Mouse (Mus musculus): Measurements from ENCODE around the gene Eftud2.

Eftud2 gene

GRCm38 (mm10) chr11:102879558-102879957, 1.2 kb downstream of the Eftud2 start:
- in situ Hi-C loops (cut with MboI), result no loop called here

DNA sequence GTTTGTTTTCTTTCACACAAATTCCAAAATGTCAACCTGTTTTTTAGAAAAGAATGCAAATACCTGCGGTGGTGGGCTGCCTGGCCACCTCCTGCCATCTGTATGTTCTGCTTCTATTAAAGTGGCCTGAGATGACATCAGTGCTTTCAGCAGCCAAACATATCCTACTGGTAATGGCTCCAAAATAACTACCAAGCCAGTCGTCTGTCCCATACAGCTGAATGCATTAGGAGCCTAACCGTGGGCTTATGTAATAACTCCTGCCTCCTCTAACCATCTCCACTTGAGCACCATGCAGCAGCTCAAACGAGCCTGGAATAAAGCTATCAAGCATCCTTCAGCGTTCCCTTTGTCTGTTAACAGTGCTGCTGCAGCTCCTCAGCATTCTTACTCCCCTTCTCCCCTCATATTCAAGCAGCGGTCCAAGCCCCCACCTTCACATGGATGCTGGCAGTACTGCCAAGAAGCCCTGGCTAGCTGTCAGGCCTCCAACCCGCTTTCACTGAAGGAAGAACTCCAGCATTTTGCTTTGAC, 5.9 kb downstream of the Eftud2 start:
- in situ Hi-C loops (cut with MboI), result no loop called here

GRCm38 (mm10) chr11:102864272-102864671, 16.5 kb downstream of the Eftud2 start:
- in situ Hi-C loops (cut with MboI), result no loop called here

DNA sequence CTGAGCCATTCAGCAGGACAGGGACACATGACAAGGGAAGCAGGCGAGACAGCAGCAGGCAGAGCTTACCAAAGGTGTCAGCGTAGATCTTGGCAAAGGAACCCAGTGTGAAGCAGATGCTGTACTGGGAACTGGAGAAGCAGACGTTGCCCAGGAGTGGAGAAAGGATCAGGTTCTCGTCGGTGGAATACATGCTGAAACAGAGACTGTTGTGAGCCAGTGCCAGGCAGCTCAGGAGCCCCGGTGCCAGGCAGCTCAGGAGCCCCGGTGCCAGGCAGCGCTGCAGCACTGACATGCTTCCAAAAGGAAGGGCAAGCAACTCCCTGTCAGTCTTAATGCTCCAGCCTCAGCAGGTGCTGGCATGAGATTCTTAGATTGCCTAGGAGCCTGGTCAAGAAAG, 20.9 kb downstream of the Eftud2 start:
- in situ Hi-C loops (cut with MboI), result no loop called here

DNA sequence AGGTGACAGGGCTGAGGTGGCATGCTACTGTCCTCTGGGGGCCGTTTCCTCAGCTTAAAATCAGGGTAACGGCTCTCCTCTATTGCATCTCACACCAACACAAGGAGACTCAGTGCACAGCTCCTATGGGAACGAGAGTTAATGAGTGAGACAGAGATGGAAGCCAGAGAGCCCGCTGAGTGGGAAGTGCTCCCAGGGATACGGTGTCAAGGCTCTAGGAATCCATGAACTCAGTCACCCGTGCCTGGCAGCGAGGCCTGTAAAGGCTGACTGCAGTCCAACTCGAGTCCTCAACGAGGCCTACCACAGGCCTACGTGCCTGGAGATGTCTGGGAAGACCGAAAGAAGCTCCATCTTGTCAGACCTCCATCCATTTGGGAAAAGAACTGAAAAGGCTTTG, 21.8 kb downstream of the Eftud2 start:
- in situ Hi-C loops (cut with MboI), result no loop called here

GRCm38 (mm10) chr11:102855941-102856340, 24.8 kb downstream of the Eftud2 start:
- in situ Hi-C loops (cut with MboI), result no loop called here

DNA sequence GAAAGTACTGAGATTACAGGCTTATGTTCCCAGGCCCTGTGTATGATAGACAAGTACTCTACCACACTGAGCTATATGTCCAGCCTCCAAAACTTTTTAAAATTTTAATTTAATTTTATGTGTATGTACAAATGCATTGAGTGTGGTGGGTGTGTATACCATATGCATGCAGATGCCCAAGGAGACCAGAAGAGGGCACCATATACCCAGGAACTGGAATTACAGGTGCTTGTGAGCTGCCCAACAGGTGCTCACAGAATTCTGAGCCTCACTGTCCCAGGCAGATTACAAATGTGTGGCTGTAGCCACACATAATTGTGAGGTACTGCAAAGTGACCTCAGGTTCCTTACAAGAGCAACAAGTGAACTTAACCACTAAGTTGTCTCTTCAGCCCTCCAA, 27.0 kb downstream of the Eftud2 start:
- in situ Hi-C loops (cut with MboI), result no loop called here

DNA sequence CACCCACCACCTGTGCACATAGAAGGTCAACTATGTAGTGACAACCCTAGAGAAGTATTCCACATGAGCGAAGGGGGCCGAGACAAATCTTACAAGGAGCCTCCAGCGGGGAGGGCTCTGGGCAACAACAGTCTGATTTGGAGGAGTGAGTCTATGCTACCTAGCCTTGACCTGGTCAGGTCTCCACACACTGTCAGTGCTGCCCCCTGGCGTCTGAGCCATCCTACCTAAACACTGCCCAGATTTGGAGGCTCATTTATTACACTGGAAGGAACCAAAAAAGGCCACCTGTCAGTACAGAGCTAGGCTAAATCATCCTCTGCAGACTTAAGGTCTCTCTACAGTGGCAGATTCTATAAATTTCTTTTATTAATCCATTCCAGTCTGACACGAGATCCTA, 28.9 kb downstream of the Eftud2 start:
- in situ Hi-C loops (cut with MboI), result no loop called here

- in situ Hi-C loops (cut with MboI), result no loop called here
These were observed 34.9 kb downstream of the Eftud2 start for GRCm38 (mm10) chr11:102845926-102846325.

DNA sequence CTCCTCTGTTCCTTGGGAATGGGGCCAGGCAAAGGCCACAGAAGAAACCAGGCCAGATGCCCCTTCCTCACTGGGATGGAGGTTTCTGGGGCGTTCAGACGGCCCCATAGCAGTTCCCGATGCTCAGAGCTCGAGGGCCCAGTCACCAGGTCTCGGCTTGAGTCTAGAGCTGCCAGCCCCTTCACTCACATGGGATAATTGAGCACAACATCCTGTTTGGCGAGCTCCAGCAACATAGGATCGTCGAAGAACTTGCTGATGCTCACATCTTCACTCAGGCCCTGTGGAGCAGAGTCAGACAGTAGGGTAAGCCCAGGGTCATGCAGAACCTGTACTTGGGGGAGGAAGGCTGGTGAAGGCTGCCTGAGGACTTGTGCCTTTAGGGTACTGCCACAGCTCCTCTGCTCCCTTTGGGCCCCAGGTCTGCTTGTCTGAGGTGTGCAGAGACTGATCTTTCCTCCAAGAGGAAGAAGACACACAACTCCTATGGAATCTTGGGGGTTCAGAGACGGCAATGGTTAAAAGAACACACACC, 42.1 kb downstream of the Eftud2 start:
- in situ Hi-C loops (cut with MboI), result no loop called here

GRCm38 (mm10) chr11:102838126-102838525, 42.7 kb downstream of the Eftud2 start:
- in situ Hi-C loops (cut with MboI), result no loop called here

- in situ Hi-C loops (cut with MboI), result no loop called here
These were observed 43.4 kb downstream of the Eftud2 start for GRCm38 (mm10) chr11:102837385-102837784.

- in situ Hi-C loops (cut with MboI), result no loop called here
These were observed 44.6 kb downstream of the Eftud2 start for GRCm38 (mm10) chr11:102836146-102836545.

- in situ Hi-C loops (cut with MboI), result no loop called here
These were observed 45.2 kb downstream of the Eftud2 start, which contains the start of gene Higd1b for GRCm38 (mm10) chr11:102835549-102835948. TSS of gene Higd1b (plus strand) at chr11:102835849.

DNA sequence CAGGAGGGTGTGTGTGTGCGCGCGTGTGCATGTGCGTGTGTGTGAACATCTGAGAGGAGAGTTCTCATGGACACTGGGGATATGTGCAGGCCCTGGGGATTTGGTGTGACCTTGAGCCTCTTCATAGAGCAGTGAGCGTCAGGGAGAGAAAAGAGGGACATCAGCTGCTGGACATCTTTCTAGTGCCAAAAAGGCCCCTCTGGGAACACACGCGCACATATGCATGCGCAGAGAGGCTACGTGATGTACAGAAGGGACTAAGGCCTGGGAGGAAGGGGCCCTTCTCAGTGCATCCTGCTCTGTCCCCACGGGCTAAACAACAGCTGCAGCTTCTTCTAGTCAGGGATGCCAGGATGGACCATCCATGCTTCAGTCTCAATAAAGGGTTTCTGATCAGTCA, 46.6 kb downstream of the Eftud2 start:
- in situ Hi-C loops (cut with MboI), result no loop called here

DNA sequence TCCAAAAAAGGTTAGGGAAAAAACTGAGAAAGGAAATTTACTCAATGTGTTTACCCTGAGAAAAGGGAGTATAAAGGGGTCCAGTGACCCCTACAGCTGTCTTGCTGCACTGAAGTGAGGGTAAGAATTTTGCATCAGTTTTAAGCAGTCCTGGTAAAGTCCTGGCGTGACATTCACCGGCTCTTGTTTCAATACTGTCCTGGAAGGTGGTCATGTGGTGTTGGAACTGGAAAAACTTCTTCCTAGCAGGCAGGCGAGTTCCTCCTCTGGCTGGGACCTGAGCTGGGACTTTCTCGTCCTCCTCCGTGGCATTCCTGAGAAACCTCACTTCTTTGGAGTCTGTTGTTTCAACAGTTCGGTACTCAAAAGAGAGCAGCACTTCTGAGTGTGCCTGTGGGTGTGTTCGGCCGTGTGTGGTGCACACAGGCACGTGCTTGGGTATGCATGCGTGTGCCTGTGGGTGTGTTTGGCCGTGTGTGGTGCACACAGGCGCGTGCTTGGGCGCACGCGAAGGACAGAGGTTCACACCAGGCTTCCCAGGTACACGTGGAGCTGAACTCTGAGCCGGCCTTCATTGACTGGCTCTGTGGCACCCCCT, 48.0 kb downstream of the Eftud2 start:
- in situ Hi-C loops (cut with MboI), result no loop called here

GRCm38 (mm10) chr11:102830276-102830675, 50.5 kb downstream of the Eftud2 start:
- in situ Hi-C loops (cut with MboI), result no loop called here

GRCm38 (mm10) chr11:102827097-102827496, 53.7 kb downstream of the Eftud2 start:
- in situ Hi-C loops (cut with MboI), result no loop called here

DNA sequence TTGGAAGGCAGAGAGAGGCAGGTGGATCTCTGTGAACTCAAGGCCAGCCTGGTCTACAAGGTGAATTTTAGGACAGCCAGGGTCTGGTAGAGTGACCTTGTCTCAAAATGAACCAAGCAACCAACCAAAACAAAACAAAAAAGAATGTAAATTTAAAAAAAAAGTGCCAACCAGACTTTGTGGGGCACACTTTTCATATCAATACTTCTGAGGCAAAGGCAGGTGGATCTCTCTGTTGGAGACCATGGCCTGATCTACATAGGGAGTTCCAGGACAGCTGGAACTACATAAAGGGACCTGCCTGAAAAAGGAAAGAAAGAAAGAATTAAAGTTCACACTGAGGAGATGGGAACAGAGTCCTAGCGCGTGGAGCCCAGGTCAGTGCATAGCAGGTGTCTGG, 54.3 kb downstream of the Eftud2 start:
- in situ Hi-C loops (cut with MboI), result no loop called here

DNA sequence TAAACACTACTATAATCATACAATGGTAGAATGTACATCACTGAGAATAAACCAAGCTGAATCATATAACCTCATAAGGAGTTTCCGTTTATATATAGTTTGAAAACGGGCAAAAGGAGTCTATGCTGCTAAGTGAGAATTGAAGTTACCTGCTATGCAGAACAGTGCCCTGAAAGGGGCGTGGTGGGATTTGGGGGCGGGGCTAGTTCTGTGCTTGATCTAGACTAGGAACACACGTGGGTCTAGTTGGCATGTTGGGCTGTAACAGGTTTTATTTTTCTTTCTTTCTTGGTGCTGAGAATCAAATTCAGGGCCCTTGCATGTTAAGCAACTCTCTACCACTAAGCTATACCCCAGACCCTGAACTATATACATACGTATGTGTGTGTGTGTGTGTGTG, 59.6 kb downstream of the Eftud2 start:
- in situ Hi-C loops (cut with MboI), result no loop called here

DNA sequence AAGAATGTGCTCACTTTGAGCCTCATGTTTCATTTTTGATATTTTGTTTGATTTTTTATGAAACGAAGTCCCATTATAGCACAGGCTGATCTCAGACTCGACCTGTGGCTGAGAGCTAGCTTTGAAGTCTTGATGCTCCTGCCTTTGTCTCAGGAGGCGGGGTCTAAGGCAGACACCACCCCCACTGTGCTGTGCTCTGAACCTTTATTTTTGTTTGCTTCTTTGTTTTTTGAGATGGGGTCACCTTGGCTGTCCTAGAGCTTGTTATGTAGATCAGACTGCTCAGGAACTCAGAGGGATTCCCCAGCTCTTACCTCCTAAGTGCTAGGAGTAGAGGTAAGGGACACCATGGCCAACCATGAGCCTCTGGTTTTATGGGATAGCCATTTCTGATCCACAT, 60.4 kb downstream of the Eftud2 start:
- in situ Hi-C loops (cut with MboI), result no loop called here

GRCm38 (mm10) chr11:102819783-102820385, 60.9 kb downstream of the Eftud2 start:
- in situ Hi-C loops (cut with MboI), result no loop called here

DNA sequence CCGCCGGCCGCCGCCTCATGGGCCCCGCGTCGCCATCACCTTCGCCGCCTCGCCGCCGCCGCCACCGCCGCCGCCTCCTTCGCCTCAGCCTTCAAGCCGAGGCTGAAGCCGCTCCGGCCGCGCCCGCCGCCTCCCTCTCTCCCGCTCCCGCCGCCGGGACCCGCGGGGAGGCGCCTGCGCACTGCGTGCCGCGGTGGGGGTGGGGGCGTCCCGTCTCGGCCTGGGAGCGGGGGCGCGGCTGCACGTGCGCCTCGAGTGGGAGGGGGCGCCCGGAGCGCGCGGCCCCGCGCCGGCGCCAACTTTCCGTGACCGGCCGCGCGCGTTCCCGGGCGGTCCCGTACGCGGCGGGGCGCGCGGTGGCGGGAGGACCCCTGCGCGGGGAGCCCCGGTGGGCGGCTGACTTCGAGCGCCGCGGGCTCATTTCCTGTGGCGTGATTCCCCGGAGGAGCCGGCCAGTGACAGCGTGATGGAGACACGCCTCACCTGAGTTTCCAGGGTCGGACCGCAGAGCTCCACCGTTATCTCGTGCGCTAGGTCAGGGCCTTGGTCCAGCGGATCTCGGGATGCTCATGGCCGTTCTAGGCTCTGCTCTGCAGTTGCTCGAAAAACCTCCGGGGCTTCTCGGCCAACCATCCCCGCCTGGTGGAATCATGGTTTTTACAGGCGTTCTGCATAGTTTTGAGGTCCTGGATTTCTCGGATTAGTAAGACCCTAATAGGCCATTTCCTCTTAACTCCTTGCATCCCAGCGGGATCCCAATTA, 61.6 kb downstream of the Eftud2 start, which contains the start of gene Gjc1:
Gene Gjc1 (minus strand): TSS at position 680 of the 762 bp plus-strand sequence.
- in situ Hi-C loops (cut with MboI), result no loop called here
